Mouse (Mus musculus): ENCODE results near the gene Cadps. TPM values are rescaled to one million over a fixed set of nuclear protein-coding genes. Genes with fewer than 3 reads are reported as not detected.

Gene Cadps
- polyA plus RNA-seq, 1 experiment from 2014 or later, result 0.62 TPM

GRCm38 (mm10) chr14:12409811-12410210, 413.1 kb downstream of the Cadps start:
- H3K4me2 ChIP-seq, result no peak overlapping the region
- H3K9ac ChIP-seq (ENCODE audit: low read depth, low read length), result no peak overlapping the region
- no peak overlapping the region for H3K27ac ChIP-seq (ENCODE audit: low read depth, low read length)
- H3K4me1 ChIP-seq (replicated peaks; ENCODE audit: control insufficient read depth, insufficient read depth, low read length), result no peaks in the 10 kb centered on the region
- H3K4me3 ChIP-seq (ENCODE audit: low read depth, low read length), result no peak overlapping the region
- ATAC-seq (replicated peaks; ENCODE audit: low FRiP score) (no peak), DNase-seq (ENCODE audit: low spot score) (no peak)
- no peaks in the 10 kb centered on the region for H3K36me3 ChIP-seq (ENCODE audit: control insufficient read depth, insufficient read depth, low read length)
- H3K9me3 ChIP-seq (ENCODE audit: control insufficient read depth, low read length), result no peaks in the 10 kb centered on the region
- 63% methylated on average over 3 of the region's 3 CpGs for WGBS
- no peaks in the 10 kb centered on the region for H3K27me3 ChIP-seq (replicated peaks; ENCODE audit: control insufficient read depth, insufficient read depth, low read length)

GRCm38 (mm10) chr14:12406588-12406987, 416.3 kb downstream of the Cadps start:
- WGBS, result 72% methylated on average over 10 of the region's 10 CpGs
- H3K9me3 ChIP-seq (ENCODE audit: control insufficient read depth, low read length), result no peaks in the 10 kb centered on the region
- DNase-seq (ENCODE audit: low spot score) (no peak), ATAC-seq (replicated peaks; ENCODE audit: low FRiP score) (no peak)
- no peaks in the 10 kb centered on the region; the same call in 1 of the 2 replicates for H3K27me3 ChIP-seq (replicated peaks; ENCODE audit: control insufficient read depth, insufficient read depth, low read length)
- no peak overlapping the region for H3K4me3 ChIP-seq (ENCODE audit: low read depth, low read length)
- H3K27ac ChIP-seq (ENCODE audit: low read depth, low read length), result no peak overlapping the region
- no peaks in the 10 kb centered on the region for H3K4me1 ChIP-seq (replicated peaks; ENCODE audit: control insufficient read depth, insufficient read depth, low read length)
- H3K36me3 ChIP-seq (ENCODE audit: control insufficient read depth, insufficient read depth, low read length), result no peaks in the 10 kb centered on the region
- no peak overlapping the region for H3K9ac ChIP-seq (ENCODE audit: low read depth, low read length)
- H3K4me2 ChIP-seq, result no peak overlapping the region

- no peaks in the 10 kb centered on the region; the same call in 1 of the 2 replicates for H3K27me3 ChIP-seq (replicated peaks; ENCODE audit: control insufficient read depth, insufficient read depth, low read length)
- DNase-seq (ENCODE audit: low spot score) (no peak), ATAC-seq (replicated peaks; ENCODE audit: low FRiP score) (no peak)
- no peaks in the 10 kb centered on the region for H3K4me1 ChIP-seq (replicated peaks; ENCODE audit: control insufficient read depth, insufficient read depth, low read length)
- H3K9me3 ChIP-seq (ENCODE audit: control insufficient read depth, low read length), result no peaks in the 10 kb centered on the region
- H3K36me3 ChIP-seq (ENCODE audit: control insufficient read depth, insufficient read depth, low read length), result no peaks in the 10 kb centered on the region
- H3K27ac ChIP-seq (ENCODE audit: low read depth, low read length), result no peak overlapping the region
- 57% methylated on average over 5 of the region's 5 CpGs for WGBS
- no peak overlapping the region for H3K9ac ChIP-seq (ENCODE audit: low read depth, low read length)
- no peak overlapping the region for H3K4me3 ChIP-seq (ENCODE audit: low read depth, low read length)
- H3K4me2 ChIP-seq, result no peak overlapping the region
These were observed 417.7 kb downstream of the Cadps start for GRCm38 (mm10) chr14:12405201-12405600.

- Histone ChIP-seq H3K36me3 (ENCODE audit: control insufficient read depth, insufficient read depth, low read length) (no peaks in the 10 kb centered on the region), H3K9me3 (ENCODE audit: control insufficient read depth, low read length) (no peaks in the 10 kb centered on the region), H3K9ac (ENCODE audit: low read depth, low read length) (no peak overlapping the region), H3K4me3 (ENCODE audit: low read depth, low read length) (no peak overlapping the region), H3K4me1 (replicated peaks; ENCODE audit: control insufficient read depth, insufficient read depth, low read length) (no peaks in the 10 kb centered on the region), H3K27me3 (replicated peaks; ENCODE audit: control insufficient read depth, insufficient read depth, low read length) (no peaks in the 10 kb centered on the region; the same call in 1 of the 2 replicates), H3K27ac (ENCODE audit: low read depth, low read length) (no peak overlapping the region), H3K4me2 (no peak overlapping the region)
- ATAC-seq (replicated peaks; ENCODE audit: low FRiP score) (no peak), DNase-seq (ENCODE audit: low spot score) (no peak)
- 74% methylated on average over 3 of the region's 3 CpGs for WGBS
These were observed 418.2 kb downstream of the Cadps start for GRCm38 (mm10) chr14:12404724-12405123.

- no peak overlapping the region for H3K4me2 ChIP-seq
- ATAC-seq (replicated peaks; ENCODE audit: low FRiP score), result no peak
- no peak overlapping the region for H3K4me3 ChIP-seq (ENCODE audit: low read depth, low read length)
- no peaks in the 10 kb centered on the region for H3K36me3 ChIP-seq (ENCODE audit: control insufficient read depth, insufficient read depth, low read length)
- no peaks in the 10 kb centered on the region for H3K4me1 ChIP-seq (replicated peaks; ENCODE audit: control insufficient read depth, insufficient read depth, low read length)
- H3K27ac ChIP-seq (ENCODE audit: low read depth, low read length), result no peak overlapping the region
- no peaks in the 10 kb centered on the region; the same call in 1 of the 2 replicates for H3K27me3 ChIP-seq (replicated peaks; ENCODE audit: control insufficient read depth, insufficient read depth, low read length)
- 73% methylated on average over 3 of the region's 3 CpGs for WGBS
- no peak for DNase-seq (ENCODE audit: low spot score)
- no peak overlapping the region for H3K9ac ChIP-seq (ENCODE audit: low read depth, low read length)
- H3K9me3 ChIP-seq (ENCODE audit: control insufficient read depth, low read length), result no peaks in the 10 kb centered on the region
These were observed 418.8 kb downstream of the Cadps start for GRCm38 (mm10) chr14:12404052-12404451.

- Histone ChIP-seq H3K4me2 (no peak overlapping the region), H3K9ac (ENCODE audit: low read depth, low read length) (no peak overlapping the region), H3K4me1 (replicated peaks; ENCODE audit: control insufficient read depth, insufficient read depth, low read length) (no peaks in the 10 kb centered on the region), H3K27me3 (replicated peaks; ENCODE audit: control insufficient read depth, insufficient read depth, low read length) (no peaks in the 10 kb centered on the region; the same call in 1 of the 2 replicates), H3K4me3 (ENCODE audit: low read depth, low read length) (no peak overlapping the region), H3K36me3 (ENCODE audit: control insufficient read depth, insufficient read depth, low read length) (no peaks in the 10 kb centered on the region), H3K27ac (ENCODE audit: low read depth, low read length) (no peak overlapping the region), H3K9me3 (ENCODE audit: control insufficient read depth, low read length) (no peaks in the 10 kb centered on the region)
- 79% methylated on average over 5 of the region's 5 CpGs for WGBS
- DNase-seq (ENCODE audit: low spot score) (no peak), ATAC-seq (replicated peaks; ENCODE audit: low FRiP score) (no peak)
These were observed 422.8 kb downstream of the Cadps start for GRCm38 (mm10) chr14:12400116-12400515.

GRCm38 (mm10) chr14:12397561-12397960, 425.3 kb downstream of the Cadps start:
- Histone ChIP-seq H3K9me3 (ENCODE audit: control insufficient read depth, low read length) (no peaks in the 10 kb centered on the region), H3K9ac (ENCODE audit: low read depth, low read length) (no peak overlapping the region), H3K4me1 (replicated peaks; ENCODE audit: control insufficient read depth, insufficient read depth, low read length) (no peaks in the 10 kb centered on the region), H3K27me3 (replicated peaks; ENCODE audit: control insufficient read depth, insufficient read depth, low read length) (no peaks in the 10 kb centered on the region), H3K36me3 (ENCODE audit: control insufficient read depth, insufficient read depth, low read length) (no peaks in the 10 kb centered on the region), H3K4me3 (ENCODE audit: low read depth, low read length) (no peak overlapping the region), H3K4me2 (no peak overlapping the region), H3K27ac (ENCODE audit: low read depth, low read length) (no peak overlapping the region)
- WGBS, result 65% methylated on average over 3 of the region's 3 CpGs
- DNase-seq (ENCODE audit: low spot score) (no peak), ATAC-seq (replicated peaks; ENCODE audit: low FRiP score) (no peak)

- DNase-seq (ENCODE audit: low spot score), result no peak
- H3K4me2 ChIP-seq, result no peak overlapping the region
- no peaks in the 10 kb centered on the region for H3K9me3 ChIP-seq (ENCODE audit: control insufficient read depth, low read length)
- no peak for ATAC-seq (replicated peaks; ENCODE audit: low FRiP score)
- H3K4me3 ChIP-seq (ENCODE audit: low read depth, low read length), result no peak overlapping the region
- H3K4me1 ChIP-seq (replicated peaks; ENCODE audit: control insufficient read depth, insufficient read depth, low read length), result no peaks in the 10 kb centered on the region
- 80% methylated on average over 2 of the region's 2 CpGs for WGBS
- H3K27me3 ChIP-seq (replicated peaks; ENCODE audit: control insufficient read depth, insufficient read depth, low read length), result 0 out of 2 replicates have a peak, but pooled peaks cover 3% of the 10 kb centered on the region
- H3K9ac ChIP-seq (ENCODE audit: low read depth, low read length), result no peak overlapping the region
- H3K36me3 ChIP-seq (ENCODE audit: control insufficient read depth, insufficient read depth, low read length), result no peaks in the 10 kb centered on the region
- H3K27ac ChIP-seq (ENCODE audit: low read depth, low read length), result no peak overlapping the region
These were observed 428.6 kb downstream of the Cadps start for GRCm38 (mm10) chr14:12394318-12394717.

- ATAC-seq (replicated peaks; ENCODE audit: low FRiP score) (no peak), DNase-seq (ENCODE audit: low spot score) (no peak)
- no peak overlapping the region for H3K27ac ChIP-seq (ENCODE audit: low read depth, low read length)
- no peak overlapping the region for H3K4me3 ChIP-seq (ENCODE audit: low read depth, low read length)
- H3K27me3 ChIP-seq (replicated peaks; ENCODE audit: control insufficient read depth, insufficient read depth, low read length), result 0 out of 2 replicates have a peak, but pooled peaks cover 3% of the 10 kb centered on the region
- no peaks in the 10 kb centered on the region for H3K36me3 ChIP-seq (ENCODE audit: control insufficient read depth, insufficient read depth, low read length)
- WGBS, result 74% methylated on average over 12 of the region's 12 CpGs
- H3K4me1 ChIP-seq (replicated peaks; ENCODE audit: control insufficient read depth, insufficient read depth, low read length), result no peaks in the 10 kb centered on the region
- no peak overlapping the region for H3K4me2 ChIP-seq
- no peak overlapping the region for H3K9ac ChIP-seq (ENCODE audit: low read depth, low read length)
- H3K9me3 ChIP-seq (ENCODE audit: control insufficient read depth, low read length), result no peaks in the 10 kb centered on the region
These were observed 429.5 kb downstream of the Cadps start for GRCm38 (mm10) chr14:12393271-12393861.
